9 mouse cellular contexts compared by ENCODE assay signal in genomic region chr13:75204417-75204816, GRCm38 (mm10).
DNase-seq lines count a peak whose midpoint lies in the region; ATAC-seq and TF ChIP-seq lines count a peak whose summit lies in the region.
"Had no signal": no experiment of that assay in that cellular context is flagged by ENCODE, and none has a peak within 500 bp of the region (broad histone marks: within the 10 kb centered on the region; RNA-seq: fewer than 3 reads in every experiment).

No protein-coding gene starts in this region.

- ATAC-seq in megakaryocyte, adult 5-6 weeks (ENCODE audit: poor library complexity, severe bottlenecking) = no peak
- ATAC-seq in monocyte, adult 5-6 weeks (replicated peaks; ENCODE audit: insufficient number of reproducible peaks, low FRiP score, low TSS enrichment, poor library complexity, severe bottlenecking) = no peak

- no peaks in the 10 kb centered on the region for H3K9me3 ChIP-seq in ES-E14 (ENCODE audit: control insufficient read depth, insufficient read depth, low read depth, low read length)
- H3K9me3 ChIP-seq: liver, embryonic 15.5 days had no signal

- no peak overlapping the region for H3K9ac ChIP-seq in ES-E14 (ENCODE audit: insufficient read depth, low read depth, low read length, poor library complexity, severe bottlenecking)
- H3K9ac ChIP-seq: liver, embryonic 15.5 days had no signal

- H3K4me3 ChIP-seq in layer of hippocampus, adult 2 months = no peak overlapping the region
- H3K4me3 ChIP-seq in ES-E14 (ENCODE audit: insufficient read depth in 1 of 2, low read depth in 1 of 2, low read length in 2 of 2, poor library complexity in 1 of 2, severe bottlenecking in 1 of 2) = no peak overlapping the region
- H3K4me3 ChIP-seq: liver, embryonic 15.5 days had no signal

- DNase-seq in cerebellum, adult 8-10 months = peak; percentile 1
- DNase-seq in cerebellum, adult 11 months = no peak
- peak; percentile 16 to 21 for DNase-seq in layer of hippocampus, adult 2 months (ENCODE audit: low spot score in 2 of 2)
- no peak for DNase-seq in layer of hippocampus, postnatal 36 days
- no peak for DNase-seq in ES-E14 (ENCODE audit: low read depth, low spot score)
- peak; percentile 8 for DNase-seq in induced T-regulatory cell, adult 2 months (ENCODE audit: low read depth)

- in situ Hi-C loops in ES-E14 (cut with MboI; ENCODE audit: low sequenced_read_pairs in 2 of 2, unreplicated experiment in 2 of 2) = no loop called here

- no peaks in the 10 kb centered on the region for H3K4me1 ChIP-seq in ES-E14 (ENCODE audit: control insufficient read depth in 2 of 2, insufficient read depth in 2 of 2, low read length in 2 of 2, poor library complexity in 1 of 2)
- H3K4me1 ChIP-seq: liver, embryonic 15.5 days had no signal

- no peaks in the 10 kb centered on the region for H3K36me3 ChIP-seq in ES-E14 (ENCODE audit: control insufficient read depth, insufficient read depth, low read length, poor library complexity, severe bottlenecking)
- H3K36me3 ChIP-seq: liver, embryonic 15.5 days had no signal

- H3K27ac ChIP-seq in layer of hippocampus, adult 2 months = no peak overlapping the region
- H3K27ac ChIP-seq in ES-E14 (ENCODE audit: insufficient read depth, low read depth, low read length, poor library complexity, severe bottlenecking) = no peak overlapping the region
- H3K27ac ChIP-seq: liver, embryonic 15.5 days had no signal

- peak; percentile 81 for TF ChIP-seq CTCF in layer of hippocampus, adult 2 months (conservative IDR thresholded peaks at IDR 0.05)

TF ChIP-seq in ES-E14, 5 proteins besides CTCF, POLR2A, EP300 and RAD21:
- peak; percentile 29; the same call in 1 of the 2 replicates for TF ChIP-seq ZC3H11A (IDR thresholded peaks at IDR 0.05; ENCODE audit: borderline replicate concordance, low read depth, low read length)
- no peak for TF ChIP-seq CHD2 (IDR thresholded peaks at IDR 0.05; ENCODE audit: low read depth, low read length)
TF ChIP-seq in ES-E14: peak in this region for 1.

Comparison
In these comparisons a context has a peak if more than half of its experiments do, and no peak if none do; other contexts are left out.
1. DNase-seq: peak in cerebellum, adult 8-10 months (single experiment), layer of hippocampus, adult 2 months (2 of 2) and induced T-regulatory cell, adult 2 months (single experiment); none in cerebellum, adult 11 months (single experiment), layer of hippocampus, postnatal 36 days (0 of 2) and ES-E14 (single experiment).